Mouse (Mus musculus) embryonic facial prominence, embryonic 13.5 days (tissue): ENCODE data around the gene Vmn1r205. TPM values are rescaled to one million over a fixed set of nuclear protein-coding genes. Genes with fewer than 3 reads are reported as not detected.
"Not testable (repeated sequence)": the region's sequence is repeated elsewhere in the genome, so short reads cannot be mapped to it uniquely, and the experiment has no call there.

Experiments used
- ATAC-seq: fragments of 200-750 bp; cut with Nextera tagmentation; 2 replicates; pipeline ENCODE4 v1.8.0; 2017; ENCODE audit warnings: low read depth; ENCODE audit not compliant: insufficient number of reproducible peaks, insufficient read depth, low FRiP score, low TSS enrichment
- H3K27ac ChIP-seq: fragments of 300-500 bp; sonication (generic); 2 replicates; pipeline ENCODE4 v1.5.1; 2015; ENCODE audit warnings: moderate library complexity, mild to moderate bottlenecking, inconsistent platforms
- H3K27me3 ChIP-seq: fragments of 300-500 bp; sonication (generic); 2 replicates; pipeline ENCODE4 v1.6.1; 2015; ENCODE audit warnings: mild to moderate bottlenecking, inconsistent platforms
- H3K36me3 ChIP-seq: fragments of 300-500 bp; sonication (generic); 2 replicates; pipeline ENCODE4 v1.6.1; 2015; ENCODE audit warnings: mild to moderate bottlenecking, inconsistent platforms
- H3K4me1 ChIP-seq: fragments of 300-500 bp; sonication (generic); 2 replicates; pipeline ENCODE4 v1.6.1; 2015; ENCODE audit warnings: inconsistent platforms
- H3K4me2 ChIP-seq: fragments of 300-500 bp; sonication (generic); 2 replicates; pipeline ENCODE4 v1.6.1; 2015; ENCODE audit warnings: moderate library complexity, mild to moderate bottlenecking, inconsistent platforms
- H3K4me3 ChIP-seq: fragments of 300-500 bp; sonication (generic); 2 replicates; pipeline ENCODE4 v1.5.1; 2015; ENCODE audit warnings: mild to moderate bottlenecking, inconsistent platforms
- H3K9ac ChIP-seq: fragments of 300-500 bp; sonication (generic); 2 replicates; pipeline ENCODE4 v1.6.1; 2015; ENCODE audit warnings: mild to moderate bottlenecking, inconsistent platforms
- H3K9me3 ChIP-seq: fragments of 300-500 bp; sonication (generic); 2 replicates; pipeline ENCODE4 v1.6.1; 2016; ENCODE audit warnings: inconsistent platforms
- WGBS: fragments of 180-500 bp; shearing (Covaris S2); methylation state at CpG from one replicate; pipeline ENCODE4 v1.1.7; 2015; ENCODE audit warnings: mixed read lengths; 5-methylcytosine and 5-hydroxymethylcytosine counted together
- polyA plus RNA-seq: library from polyadenylated mRNA; unstranded; fragments of >200 nt; fragmentation: Nextera tagmentation; extraction: Ambion mirVana; gene quantifications from 2 replicates; pipeline ENCODE4 v1.2.1, GENCODE M21; 2015

Vmn1r205 gene
- polyA plus RNA-seq = not detected in 2 replicates

GRCm38 (mm10) chr13:22592900-22593299, at the start of gene Vmn1r205:
Gene Vmn1r205 (minus strand): TSS chr13:22593000.
- 84% methylated on average over 3 of the region's 3 CpGs for WGBS
- no peak within 1 kb of the TSS for H3K27ac ChIP-seq
- ATAC-seq = no peak

GRCm38 (mm10) chr13:22624151-22624550, 31.4 kb upstream of the Vmn1r205 start, which contains the start of gene Vmn1r206:
Gene Vmn1r206 (minus strand): TSS chr13:22624251.
- H3K27me3 ChIP-seq, H3K36me3 ChIP-seq, H3K9me3 ChIP-seq, ATAC-seq, H3K4me2 ChIP-seq, H3K27ac ChIP-seq, H3K4me3 ChIP-seq, H3K9ac ChIP-seq, H3K4me1 ChIP-seq: not testable (repeated sequence)

More at GRCm38 (mm10) chr13:22592900-22593299, at the start of gene Vmn1r205:
- H3K27me3 ChIP-seq = no peaks in the 10 kb centered on the region
- H3K4me2 ChIP-seq = no peak within 1 kb of the TSS
- no peaks in the 10 kb centered on the region for H3K9me3 ChIP-seq
- H3K4me1 ChIP-seq = no peaks in the 10 kb centered on the region
- no peak within 1 kb of the TSS for H3K9ac ChIP-seq
- no peaks in the 10 kb centered on the region for H3K36me3 ChIP-seq
- H3K4me3 ChIP-seq = no peak within 1 kb of the TSS

- ATAC-seq, H3K27me3 ChIP-seq, H3K4me2 ChIP-seq, H3K27ac ChIP-seq, H3K4me1 ChIP-seq, H3K4me3 ChIP-seq, H3K36me3 ChIP-seq, H3K9ac ChIP-seq, H3K9me3 ChIP-seq: not testable (repeated sequence)
- 81% methylated on average over 14 of the region's 14 CpGs for WGBS
Observed at GRCm38 (mm10) chr13:22583336-22583735, 9.5 kb downstream of the Vmn1r205 start.

- H3K27ac ChIP-seq, ATAC-seq, H3K4me1 ChIP-seq, H3K27me3 ChIP-seq, H3K4me2 ChIP-seq, H3K9ac ChIP-seq, H3K9me3 ChIP-seq, H3K4me3 ChIP-seq, H3K36me3 ChIP-seq: not testable (repeated sequence)
- 74% methylated on average over 3 of the region's 3 CpGs for WGBS
Observed at GRCm38 (mm10) chr13:22574911-22575310, 17.9 kb downstream of the Vmn1r205 start.

GRCm38 (mm10) chr13:22552898-22553297, 39.9 kb downstream of the Vmn1r205 start, which contains the start of gene Vmn1r204:
Gene Vmn1r204 (plus strand): TSS chr13:22553198.
- H3K4me2 ChIP-seq, H3K9me3 ChIP-seq, H3K9ac ChIP-seq, ATAC-seq, H3K36me3 ChIP-seq, H3K27ac ChIP-seq, H3K4me1 ChIP-seq, H3K4me3 ChIP-seq, H3K27me3 ChIP-seq: not testable (repeated sequence)
- WGBS = 57% methylated on average over 1 of the region's 1 CpGs

Other genes starting within 250 kb of the Vmn1r205 start
- not detected in 2 replicates for gene Vmn1r198, start 242.6 kb downstream of the Vmn1r205 start, polyA plus RNA-seq
- gene Vmn1r199, start 213.2 kb downstream of the Vmn1r205 start, polyA plus RNA-seq = not detected in 2 replicates
- not detected in 2 replicates for gene Vmn1r200, start 202.6 kb downstream of the Vmn1r205 start, polyA plus RNA-seq
- gene Vmn1r201, start 121.1 kb downstream of the Vmn1r205 start, polyA plus RNA-seq = not detected in 2 replicates
- gene Vmn1r202, start 87.6 kb downstream of the Vmn1r205 start, polyA plus RNA-seq = not detected in 2 replicates
- gene Vmn1r203, start 74.9 kb downstream of the Vmn1r205 start, polyA plus RNA-seq = not detected in 2 replicates
- gene Vmn1r204, start 39.8 kb downstream of the Vmn1r205 start, polyA plus RNA-seq = not detected in 2 replicates
- not detected in 2 replicates for gene Vmn1r206, start 31.3 kb upstream of the Vmn1r205 start, polyA plus RNA-seq
- not detected in 2 replicates for gene Vmn1r207-ps, start 136.6 kb upstream of the Vmn1r205 start, polyA plus RNA-seq
- gene Vmn1r208, start 184.4 kb upstream of the Vmn1r205 start, polyA plus RNA-seq = not detected in 2 replicates
- not detected in 2 replicates for gene Vmn1r209, start 216.7 kb upstream of the Vmn1r205 start, polyA plus RNA-seq
- gene Vmn1r210, start 238.3 kb upstream of the Vmn1r205 start, polyA plus RNA-seq = not detected in 2 replicates